Mouse (Mus musculus): ENCODE measurements around the gene 5330417H12Rik.

Gene 5330417H12Rik

GRCm38 (mm10) chr7:107625061-107625460 lies at the start of gene 5330417H12Rik:
5330417H12Rik (minus strand) TSS chr7:107625161.
- in situ Hi-C loops (cut with MboI; ENCODE audit: unreplicated experiment in 2 of 2): no loop called here

- in situ Hi-C loops (cut with MboI; ENCODE audit: unreplicated experiment in 2 of 2): loop anchor here in 1 of 2 experiments (25.0 kb wide), 1 partner anchor 1344 kb away; no protein-coding TSS in a partner anchor
Observed at GRCm38 (mm10) chr7:107668514-107668913, 43.6 kb upstream of the 5330417H12Rik start.

DNA sequence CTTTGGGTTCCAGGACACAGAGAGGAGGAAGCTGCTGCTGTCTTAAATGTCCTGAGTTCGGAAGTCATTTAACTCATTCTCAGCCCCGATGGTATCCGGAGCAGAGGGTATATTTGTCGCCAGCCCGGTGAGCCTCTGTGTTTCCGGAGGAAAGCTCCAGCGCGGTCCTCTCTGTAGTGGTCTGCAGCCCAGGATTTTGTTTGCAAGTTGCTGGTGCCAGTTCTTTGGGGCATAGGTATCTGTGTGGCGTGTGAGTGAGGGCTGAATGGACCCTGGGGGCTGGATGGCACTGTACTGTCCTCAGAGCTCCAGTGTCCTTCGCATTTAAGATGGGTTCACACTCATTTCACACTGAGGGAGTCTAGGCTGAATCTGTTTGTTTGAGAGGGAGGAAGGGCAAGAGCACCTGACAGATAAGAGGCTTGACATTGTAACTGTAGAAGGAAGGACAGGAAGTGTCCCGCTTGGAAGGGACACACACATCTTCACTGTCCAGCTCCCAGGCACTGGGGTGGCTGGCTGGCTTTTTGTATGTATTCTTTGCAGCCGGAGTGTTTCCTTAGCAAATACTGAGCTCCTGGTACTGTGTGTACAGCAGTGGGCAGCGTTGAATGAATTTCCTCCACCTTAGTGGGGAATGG lies 41.4 kb upstream of the 5330417H12Rik start:
- in situ Hi-C loops (cut with MboI; ENCODE audit: unreplicated experiment in 2 of 2): loop anchor here in 1 of 2 experiments (25.0 kb wide), 1 partner anchor 1346 kb away; no protein-coding TSS in a partner anchor

GRCm38 (mm10) chr7:107665586-107666261 lies 40.8 kb upstream of the 5330417H12Rik start:
- in situ Hi-C loops (cut with MboI; ENCODE audit: unreplicated experiment in 2 of 2): loop anchor here in 1 of 2 experiments (25.0 kb wide), 1 partner anchor 1347 kb away; no protein-coding TSS in a partner anchor

DNA sequence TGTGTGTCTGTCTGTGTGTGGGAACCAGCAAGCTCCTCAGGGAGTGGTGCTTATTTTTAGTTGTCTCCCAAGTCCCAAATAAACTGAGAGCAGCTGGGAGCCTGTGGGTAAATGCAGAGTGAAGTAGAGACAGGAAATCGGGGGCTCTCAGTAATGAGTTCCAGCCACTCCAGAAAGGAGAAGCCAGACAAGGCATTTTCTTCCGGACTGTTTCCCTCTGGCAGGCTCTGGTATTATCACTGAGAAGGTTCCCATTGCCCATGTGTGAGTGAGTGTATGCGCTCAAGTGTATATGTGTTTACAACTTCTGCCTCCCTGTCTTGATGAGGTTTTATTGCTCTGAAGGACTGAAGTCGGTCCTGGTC lies 40.2 kb upstream of the 5330417H12Rik start:
- in situ Hi-C loops (cut with MboI; ENCODE audit: unreplicated experiment in 2 of 2): loop anchor here in 1 of 2 experiments (25.0 kb wide), 1 partner anchor 1347 kb away; no protein-coding TSS in a partner anchor

DNA sequence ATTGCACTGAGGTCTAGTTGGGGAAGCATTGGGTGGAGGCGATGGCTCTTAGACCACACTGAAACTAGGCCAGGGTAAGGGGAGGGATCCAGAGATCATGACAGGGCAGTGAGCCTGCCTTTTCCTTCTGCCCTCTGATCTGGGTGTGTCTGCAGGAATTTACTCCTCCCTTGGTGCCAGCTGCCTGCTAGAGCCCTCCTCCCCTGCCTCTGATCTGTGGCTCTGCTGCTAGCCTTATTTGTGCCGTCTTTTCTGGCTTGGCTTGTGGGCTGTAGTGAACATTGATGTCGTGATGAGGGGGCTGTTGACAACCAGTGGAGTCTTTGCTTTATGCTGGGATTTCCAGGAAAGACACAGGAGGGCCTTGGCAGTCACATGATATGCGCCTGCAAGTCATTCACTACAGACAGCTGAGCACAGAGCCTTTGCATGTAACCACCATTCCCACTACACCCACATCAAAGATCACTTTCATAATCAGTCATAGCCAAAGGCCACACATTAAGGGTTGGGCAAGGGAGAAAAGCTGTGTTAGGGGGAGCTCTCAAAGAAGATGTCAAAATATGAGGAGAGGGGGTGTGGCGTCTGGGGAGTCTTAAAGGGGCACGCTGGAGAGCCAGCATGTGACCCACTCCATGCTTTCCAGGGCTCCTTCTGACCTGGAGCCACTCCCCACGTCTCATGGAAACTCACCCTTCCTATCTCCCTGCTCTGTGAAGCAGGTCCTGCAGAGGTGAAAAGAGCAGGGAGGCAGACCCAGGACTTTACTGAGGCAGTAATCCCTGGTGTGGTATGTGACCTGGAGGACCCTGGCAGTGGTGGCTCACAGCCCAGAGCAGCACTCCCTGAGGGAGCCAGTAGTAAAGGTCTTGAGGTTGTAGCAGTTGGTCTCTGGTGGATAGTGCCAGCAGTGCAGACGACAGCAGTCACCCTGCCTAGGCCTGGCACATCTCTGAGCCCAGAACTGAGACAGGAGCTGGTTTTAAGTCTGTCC lies 39.4 kb upstream of the 5330417H12Rik start:
- in situ Hi-C loops (cut with MboI; ENCODE audit: unreplicated experiment in 2 of 2): loop anchor here in 1 of 2 experiments (25.0 kb wide), 1 partner anchor 1348 kb away; no protein-coding TSS in a partner anchor

- in situ Hi-C loops (cut with MboI; ENCODE audit: unreplicated experiment in 2 of 2): loop anchor here in 1 of 2 experiments (25.0 kb wide), 1 partner anchor 1349 kb away; no protein-coding TSS in a partner anchor
Observed at GRCm38 (mm10) chr7:107663621-107664020, 38.7 kb upstream of the 5330417H12Rik start.

- in situ Hi-C loops (cut with MboI; ENCODE audit: unreplicated experiment in 2 of 2): loop anchor here in 1 of 2 experiments (25.0 kb wide), 1 partner anchor 1350 kb away; no protein-coding TSS in a partner anchor
Observed at GRCm38 (mm10) chr7:107661843-107662281, 36.9 kb upstream of the 5330417H12Rik start.

DNA sequence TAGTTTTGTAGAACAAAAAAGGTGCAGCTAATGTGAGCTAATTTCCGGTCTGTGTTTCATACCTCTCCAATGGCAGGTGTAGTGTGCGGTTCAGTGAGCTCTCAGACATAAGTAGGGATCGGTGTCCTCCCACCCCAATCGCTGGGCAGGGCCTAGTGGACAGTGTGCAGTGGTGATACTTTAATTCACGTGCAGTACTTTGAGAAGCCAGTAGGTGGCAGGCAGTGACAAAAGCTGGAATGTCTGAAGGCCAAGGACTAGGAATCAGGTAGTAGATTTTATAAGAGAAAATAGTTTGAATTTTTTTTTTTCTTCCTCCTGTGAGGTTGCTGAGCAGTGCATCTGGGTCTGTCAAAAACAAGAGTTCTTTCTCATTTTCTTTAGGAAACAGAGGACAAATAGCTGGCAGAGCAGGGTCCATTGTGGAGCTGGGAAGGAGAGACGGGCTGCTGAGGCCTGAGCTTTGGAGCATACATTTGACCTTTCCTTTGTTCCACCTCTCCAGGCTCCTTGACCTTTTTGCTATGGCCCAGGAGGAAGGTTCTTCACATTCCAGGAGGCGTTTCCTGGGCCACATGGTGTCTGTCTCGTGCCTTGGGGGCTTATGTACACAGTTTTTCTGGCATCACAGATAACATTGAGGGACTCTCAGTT lies 36.4 kb upstream of the 5330417H12Rik start:
- in situ Hi-C loops (cut with MboI; ENCODE audit: unreplicated experiment in 2 of 2): loop anchor here in 1 of 2 experiments (25.0 kb wide), 1 partner anchor 1351 kb away; no protein-coding TSS in a partner anchor

- in situ Hi-C loops (cut with MboI; ENCODE audit: unreplicated experiment in 2 of 2): loop anchor here (10.0 to 25.0 kb wide), 2 partner anchors 1353 to 1365 kb away; no protein-coding TSS in a partner anchor
Observed at GRCm38 (mm10) chr7:107659186-107659918, 34.4 kb upstream of the 5330417H12Rik start.

DNA sequence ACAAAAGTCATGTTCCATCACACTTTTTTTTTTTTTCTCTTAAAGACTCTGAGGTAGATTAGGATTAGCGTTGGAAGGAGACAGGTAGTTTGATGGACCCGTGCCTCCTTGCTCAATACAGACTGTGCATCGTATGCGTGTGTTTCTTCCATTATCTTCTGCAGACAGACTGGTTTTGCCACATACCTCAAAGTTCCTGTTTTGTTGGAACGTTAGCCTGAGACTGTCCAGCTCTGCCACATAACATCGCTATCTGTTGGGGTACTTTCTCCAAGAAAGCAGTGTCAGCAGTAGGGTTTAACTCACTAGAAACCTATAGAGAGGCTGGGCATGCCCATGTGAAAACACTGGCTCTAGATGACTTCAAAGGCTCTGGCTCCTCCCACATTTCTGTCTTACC lies 31.5 kb upstream of the 5330417H12Rik start:
- in situ Hi-C loops (cut with MboI; ENCODE audit: unreplicated experiment in 2 of 2): loop anchor here (10.0 to 25.0 kb wide), 2 partner anchors 1356 to 1368 kb away; no protein-coding TSS in a partner anchor

DNA sequence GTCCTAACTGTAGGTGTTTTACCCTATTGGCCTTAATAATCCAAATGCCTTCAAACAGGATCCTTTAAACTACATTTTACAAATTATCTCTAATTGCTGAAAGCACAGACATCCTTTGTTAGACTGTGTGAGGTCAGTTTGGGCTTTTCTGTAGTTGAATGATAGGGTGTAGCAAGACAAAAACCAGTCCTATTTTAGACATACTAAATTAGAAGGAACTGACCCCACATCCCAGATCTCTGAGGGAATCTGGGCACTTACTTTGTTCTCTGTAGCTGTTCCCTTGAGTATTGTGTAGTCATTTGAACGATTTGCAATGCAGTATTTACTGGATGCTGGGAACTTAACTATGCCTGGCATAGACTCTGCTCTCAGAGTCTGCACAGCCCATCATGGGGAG lies 26.9 kb upstream of the 5330417H12Rik start:
- in situ Hi-C loops (cut with MboI; ENCODE audit: unreplicated experiment in 2 of 2): loop anchor here (10.0 to 25.0 kb wide), 2 partner anchors 1360 to 1373 kb away; no protein-coding TSS in a partner anchor

DNA sequence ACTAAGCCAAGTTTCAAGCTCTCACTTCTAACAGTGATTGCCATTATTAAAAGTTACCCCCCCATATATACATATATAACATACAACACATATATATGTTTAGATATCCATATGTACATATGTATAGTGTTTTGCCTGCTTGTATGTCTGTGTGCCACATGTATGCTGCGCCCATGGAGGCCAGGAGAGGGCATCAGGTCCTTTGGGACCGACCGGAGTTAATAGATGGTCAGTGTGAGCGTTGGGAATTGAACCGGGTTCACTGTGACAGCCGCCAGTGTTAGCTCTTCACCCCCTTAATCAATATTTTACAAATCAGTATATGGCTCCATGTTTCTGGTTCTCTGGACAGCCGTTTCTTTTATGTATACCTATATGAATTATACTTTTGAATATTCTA lies 25.0 kb upstream of the 5330417H12Rik start:
- in situ Hi-C loops (cut with MboI; ENCODE audit: unreplicated experiment in 2 of 2): loop anchor here (10.0 to 25.0 kb wide), 2 partner anchors 1362 to 1375 kb away; no protein-coding TSS in a partner anchor

DNA sequence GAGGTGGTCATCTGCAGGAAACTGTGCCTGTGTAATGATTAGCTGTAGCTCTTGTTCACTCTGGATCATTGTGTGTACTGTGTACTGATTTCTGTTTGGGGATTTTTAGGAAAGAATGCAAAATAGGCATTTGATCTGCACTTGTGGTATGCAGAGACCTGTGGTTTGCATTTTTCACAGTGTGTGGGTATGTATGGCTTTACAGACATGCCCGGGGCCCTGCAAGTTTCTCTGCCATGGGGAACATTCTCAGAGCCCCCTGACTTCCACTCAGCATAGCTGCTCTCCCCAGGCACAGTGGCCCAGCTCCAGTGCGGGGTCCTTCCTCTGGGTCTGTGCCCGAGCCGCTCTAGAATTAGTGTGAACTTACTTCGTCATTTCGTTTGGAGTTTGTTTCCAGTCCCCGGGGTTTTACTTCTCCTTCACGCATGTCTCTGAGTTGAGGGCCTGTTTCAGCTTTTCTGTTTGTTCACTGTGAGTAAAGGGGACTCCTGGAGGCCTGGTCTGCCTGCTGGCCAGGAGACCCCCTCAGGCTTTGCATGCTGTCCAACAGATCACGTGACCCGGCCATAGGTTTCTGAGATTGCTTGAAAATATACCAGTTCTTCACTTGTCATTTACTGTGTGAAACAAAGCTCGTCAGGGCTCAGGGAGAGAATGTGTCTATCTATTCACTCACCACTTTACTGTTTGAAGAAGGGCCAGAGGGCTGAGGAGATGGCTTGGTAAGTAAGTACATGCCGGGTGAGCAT lies 24.2 kb upstream of the 5330417H12Rik start:
- in situ Hi-C loops (cut with MboI; ENCODE audit: unreplicated experiment in 2 of 2): no loop called here

DNA sequence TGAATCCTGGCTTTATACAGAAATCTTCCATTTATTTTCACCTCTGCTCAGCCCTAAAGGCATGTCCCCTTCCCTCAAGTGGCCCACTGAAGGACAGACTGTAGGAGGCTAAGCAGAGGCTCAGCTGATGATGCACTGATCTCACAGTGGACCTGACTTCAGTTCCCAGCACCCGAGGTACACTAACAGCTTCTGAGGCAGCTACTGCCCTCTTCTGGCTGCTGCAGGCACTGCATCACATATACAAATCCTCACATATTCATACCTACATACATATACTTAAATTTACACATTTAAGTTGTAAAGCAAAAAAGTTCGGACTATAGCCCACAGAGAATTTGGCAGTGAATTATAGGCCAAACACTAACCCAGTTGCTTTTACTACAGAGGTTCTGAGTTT lies 20.0 kb upstream of the 5330417H12Rik start:
- in situ Hi-C loops (cut with MboI; ENCODE audit: unreplicated experiment in 2 of 2): no loop called here

DNA sequence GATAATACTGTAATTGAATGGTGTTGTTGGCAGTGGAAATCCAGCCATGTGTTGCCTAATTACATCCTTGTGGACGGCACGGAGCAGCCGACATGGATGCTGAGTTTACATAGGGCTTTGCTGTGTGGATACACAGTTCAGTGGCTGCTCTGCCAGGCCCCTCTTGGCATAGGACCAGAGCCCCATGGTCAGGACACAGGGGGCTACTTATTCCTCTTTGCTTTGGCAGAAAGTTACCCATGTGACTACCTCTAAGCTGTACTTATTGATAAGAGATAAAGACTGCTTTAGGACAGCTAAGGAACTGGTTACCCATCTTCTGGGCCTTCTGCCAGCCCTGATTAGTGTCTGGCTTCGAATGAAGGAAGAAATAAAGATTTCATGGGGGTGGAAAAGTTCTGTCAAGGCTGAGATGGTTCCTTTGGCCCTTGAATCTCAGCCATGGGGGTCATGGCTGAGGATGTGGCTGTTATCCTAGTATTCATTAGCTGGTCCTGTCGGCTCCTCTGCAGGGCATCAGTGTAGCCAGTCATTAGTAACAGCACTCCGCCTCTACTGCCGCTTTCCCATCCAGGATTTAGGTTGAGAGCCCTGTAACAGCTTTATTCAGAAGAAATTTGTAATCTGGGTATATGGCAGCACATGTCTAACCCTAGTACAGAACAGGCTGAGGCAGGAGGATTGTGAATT lies 17.8 kb upstream of the 5330417H12Rik start:
- in situ Hi-C loops (cut with MboI; ENCODE audit: unreplicated experiment in 2 of 2): no loop called here

GRCm38 (mm10) chr7:107638026-107638425 lies 13.1 kb upstream of the 5330417H12Rik start:
- in situ Hi-C loops (cut with MboI; ENCODE audit: unreplicated experiment in 2 of 2): no loop called here
